Mouse (Mus musculus): ENCODE results near the gene Cyp4f13. TPM values are rescaled to one million over a fixed set of nuclear protein-coding genes. Genes with fewer than 3 reads are reported as not detected.

Gene Cyp4f13
- total and polyA plus RNA-seq, 3 experiments, result 11.2 to 21.1 (median 12.7) TPM

DNA sequence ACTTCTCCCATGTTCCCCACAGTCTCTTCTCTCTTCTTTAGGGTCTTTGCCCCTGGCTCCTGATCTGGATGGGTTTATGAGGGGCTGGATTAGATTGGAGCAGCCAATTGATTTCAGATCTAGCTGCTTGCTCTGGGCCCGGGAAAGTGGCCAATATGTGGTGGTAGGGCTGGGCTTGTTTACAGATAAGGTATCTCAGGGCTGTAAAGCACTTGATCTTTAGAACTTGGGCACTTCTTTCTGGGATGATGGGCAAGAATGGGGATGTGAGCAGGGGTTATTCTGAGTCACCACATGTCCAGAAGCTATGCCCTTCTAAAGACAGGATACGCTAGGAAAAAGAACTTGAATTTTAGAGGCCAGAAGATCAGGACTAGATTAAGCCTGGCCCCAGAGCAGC lies 28.1 kb downstream of the Cyp4f13 start:
- TF ChIP-seq POLR2A (IDR thresholded peaks at IDR 0.05; ENCODE audit: insufficient read depth, low read depth, low read length) (no peak), CTCF (IDR thresholded peaks at IDR 0.05) (no peak), EP300 (IDR thresholded peaks at IDR 0.05; ENCODE audit: insufficient read depth, low read depth, low read length) (no peak)
- H3K79me2 ChIP-seq (replicated peaks; ENCODE audit: control insufficient read depth, insufficient read depth, low read length), result no peaks in the 10 kb centered on the region
- intact Hi-C loops (cut with DNase I), result no loop called here
- DNase-seq, result no peak
- peaks cover under 1% of the 10 kb centered on the region for H3K4me1 ChIP-seq (ENCODE audit: control insufficient read depth, insufficient read depth, low read length)
- no peaks in the 10 kb centered on the region for H3K27me3 ChIP-seq (ENCODE audit: control insufficient read depth, insufficient read depth, low read length)
- H3K27ac ChIP-seq, result no peak overlapping the region
- H3K36me3 ChIP-seq (ENCODE audit: control insufficient read depth, insufficient read depth, low read length), result no peaks in the 10 kb centered on the region
- WGBS, result 42% methylated on average over 2 of the region's 2 CpGs
- H3K9ac ChIP-seq (ENCODE audit: low read depth, low read length), result no peak overlapping the region
- no peak overlapping the region for H3K4me3 ChIP-seq

GRCm38 (mm10) chr17:32917131-32917530 lies 30.1 kb downstream of the Cyp4f13 start, which contains the start of gene Cyp4f14:
TSS of gene Cyp4f14 (minus strand) at chr17:32917342.
- TF ChIP-seq POLR2A (IDR thresholded peaks at IDR 0.05; ENCODE audit: insufficient read depth, low read depth, low read length) (no peak), CTCF (IDR thresholded peaks at IDR 0.05) (no peak), EP300 (IDR thresholded peaks at IDR 0.05; ENCODE audit: insufficient read depth, low read depth, low read length) (no peak)
- Histone ChIP-seq H3K9ac (ENCODE audit: low read depth, low read length) (no peak within 1 kb of the TSS), H3K36me3 (ENCODE audit: control insufficient read depth, insufficient read depth, low read length) (no peaks in the 10 kb centered on the region), H3K79me2 (replicated peaks; ENCODE audit: control insufficient read depth, insufficient read depth, low read length) (no peaks in the 10 kb centered on the region), H3K4me1 (ENCODE audit: control insufficient read depth, insufficient read depth, low read length) (no peaks in the 10 kb centered on the region), H3K27me3 (ENCODE audit: control insufficient read depth, insufficient read depth, low read length) (no peaks in the 10 kb centered on the region), H3K4me3 (no peak within 1 kb of the TSS), H3K27ac (no peak within 1 kb of the TSS)
- WGBS, result 16% methylated on average over 2 of the region's 2 CpGs
- DNase-seq, result peak; percentile 39 to 48
- intact Hi-C loops (cut with DNase I), result no loop called here

DNA sequence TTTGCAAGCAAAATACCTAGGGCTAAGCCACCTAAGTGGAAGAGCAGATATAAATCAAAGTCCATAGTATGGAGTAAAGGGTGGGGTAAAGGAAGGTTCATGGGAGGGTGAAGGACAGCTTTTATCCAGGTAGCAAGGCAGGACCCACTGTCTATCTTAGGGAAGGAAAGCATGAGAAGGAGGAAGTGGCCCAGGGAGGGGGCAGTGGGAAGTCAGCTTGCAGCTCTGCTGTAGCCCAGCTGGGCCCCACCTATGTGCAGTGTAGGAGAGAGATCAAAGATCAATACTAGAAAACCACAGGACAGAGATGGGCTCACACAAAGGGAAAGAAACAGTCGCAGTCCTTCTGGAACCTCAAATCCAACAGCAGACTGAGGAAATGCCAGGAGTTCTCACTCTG lies 31.1 kb downstream of the Cyp4f13 start:
- DNase-seq, result no peak
- Histone ChIP-seq H3K79me2 (replicated peaks; ENCODE audit: control insufficient read depth, insufficient read depth, low read length) (no peaks in the 10 kb centered on the region), H3K27ac (no peak overlapping the region), H3K9ac (ENCODE audit: low read depth, low read length) (no peak overlapping the region), H3K27me3 (ENCODE audit: control insufficient read depth, insufficient read depth, low read length) (no peaks in the 10 kb centered on the region), H3K36me3 (ENCODE audit: control insufficient read depth, insufficient read depth, low read length) (no peaks in the 10 kb centered on the region), H3K4me3 (no peak overlapping the region), H3K4me1 (ENCODE audit: control insufficient read depth, insufficient read depth, low read length) (no peaks in the 10 kb centered on the region)
- intact Hi-C loops (cut with DNase I), result no loop called here
- TF ChIP-seq EP300 (IDR thresholded peaks at IDR 0.05; ENCODE audit: insufficient read depth, low read depth, low read length), result no peak
- no peak for TF ChIP-seq CTCF (IDR thresholded peaks at IDR 0.05)
- no peak for TF ChIP-seq POLR2A (IDR thresholded peaks at IDR 0.05; ENCODE audit: insufficient read depth, low read depth, low read length)
- 63% methylated on average over 1 of the region's 1 CpGs for WGBS

- H3K27me3 ChIP-seq (ENCODE audit: control insufficient read depth, insufficient read depth, low read length), result peaks cover 4% of the 10 kb centered on the region; the same call in 1 of the 2 replicates
- H3K9ac ChIP-seq (ENCODE audit: low read depth, low read length), result no peak overlapping the region
- no peak for TF ChIP-seq CTCF (IDR thresholded peaks at IDR 0.05)
- no peak for TF ChIP-seq EP300 (IDR thresholded peaks at IDR 0.05; ENCODE audit: insufficient read depth, low read depth, low read length)
- no peak for TF ChIP-seq POLR2A (IDR thresholded peaks at IDR 0.05; ENCODE audit: insufficient read depth, low read depth, low read length)
- no peaks in the 10 kb centered on the region for H3K36me3 ChIP-seq (ENCODE audit: control insufficient read depth, insufficient read depth, low read length)
- no peak overlapping the region for H3K27ac ChIP-seq
- no peak for DNase-seq
- intact Hi-C loops (cut with DNase I), result no loop called here
- no peak overlapping the region for H3K4me3 ChIP-seq
- H3K4me1 ChIP-seq (ENCODE audit: control insufficient read depth, insufficient read depth, low read length), result no peaks in the 10 kb centered on the region
- WGBS, result 68% methylated on average over 10 of the region's 10 CpGs
- H3K79me2 ChIP-seq (replicated peaks; ENCODE audit: control insufficient read depth, insufficient read depth, low read length), result no peaks in the 10 kb centered on the region
Observed at GRCm38 (mm10) chr17:32906172-32906571, 41.0 kb downstream of the Cyp4f13 start.

- no peak overlapping the region for H3K27ac ChIP-seq
- DNase-seq, result peak; percentile 19 to 53
- WGBS, result 14% methylated on average over 19 of the region's 19 CpGs
- no peak overlapping the region for H3K9ac ChIP-seq (ENCODE audit: low read depth, low read length)
- TF ChIP-seq CTCF (IDR thresholded peaks at IDR 0.05) (peak; percentile 69), EP300 (IDR thresholded peaks at IDR 0.05; ENCODE audit: insufficient read depth, low read depth, low read length) (no peak)
- H3K79me2 ChIP-seq (replicated peaks; ENCODE audit: control insufficient read depth, insufficient read depth, low read length), result no peaks in the 10 kb centered on the region
- H3K36me3 ChIP-seq (ENCODE audit: control insufficient read depth, insufficient read depth, low read length), result no peaks in the 10 kb centered on the region
- H3K27me3 ChIP-seq (ENCODE audit: control insufficient read depth, insufficient read depth, low read length), result peaks cover 4% of the 10 kb centered on the region; the same call in 1 of the 2 replicates
- intact Hi-C loops (cut with DNase I), result loop anchor here (1.0 kb wide), 1 partner anchor 46 kb away; no protein-coding TSS in a partner anchor
- H3K4me1 ChIP-seq (ENCODE audit: control insufficient read depth, insufficient read depth, low read length), result no peaks in the 10 kb centered on the region
- H3K4me3 ChIP-seq, result no peak overlapping the region
Observed at GRCm38 (mm10) chr17:32905239-32905638, 42.0 kb downstream of the Cyp4f13 start.

- H3K4me1 ChIP-seq (ENCODE audit: control insufficient read depth, insufficient read depth, low read length), result no peaks in the 10 kb centered on the region
- DNase-seq, result no peak
- intact Hi-C loops (cut with DNase I), result no loop called here
- H3K27me3 ChIP-seq (ENCODE audit: control insufficient read depth, insufficient read depth, low read length), result peaks cover 4% of the 10 kb centered on the region; the same call in 1 of the 2 replicates
- no peak overlapping the region for H3K4me3 ChIP-seq
- no peak overlapping the region for H3K9ac ChIP-seq (ENCODE audit: low read depth, low read length)
- WGBS, result 50% methylated on average over 2 of the region's 2 CpGs
- H3K27ac ChIP-seq, result no peak overlapping the region
- no peaks in the 10 kb centered on the region for H3K79me2 ChIP-seq (replicated peaks; ENCODE audit: control insufficient read depth, insufficient read depth, low read length)
- TF ChIP-seq EP300 (IDR thresholded peaks at IDR 0.05; ENCODE audit: insufficient read depth, low read depth, low read length), result no peak
- peak; percentile 63 for TF ChIP-seq CTCF (IDR thresholded peaks at IDR 0.05)
- H3K36me3 ChIP-seq (ENCODE audit: control insufficient read depth, insufficient read depth, low read length), result no peaks in the 10 kb centered on the region
Observed at GRCm38 (mm10) chr17:32904414-32904813, 42.8 kb downstream of the Cyp4f13 start.

All from heart, adult 2 months (tissue).